Mouse (Mus musculus) embryo, embryonic 11 days (tissue): Measurements from ENCODE around the gene Olfr153.
"Not testable (repeated sequence)": the region's sequence is repeated elsewhere in the genome, so short reads cannot be mapped to it uniquely, and the experiment has no call there.

Experiments used
- DNase-seq: peaks from one replicate; pipeline ENCODE4 v3.0.0-alpha.2; 2015

Gene Olfr153

DNA sequence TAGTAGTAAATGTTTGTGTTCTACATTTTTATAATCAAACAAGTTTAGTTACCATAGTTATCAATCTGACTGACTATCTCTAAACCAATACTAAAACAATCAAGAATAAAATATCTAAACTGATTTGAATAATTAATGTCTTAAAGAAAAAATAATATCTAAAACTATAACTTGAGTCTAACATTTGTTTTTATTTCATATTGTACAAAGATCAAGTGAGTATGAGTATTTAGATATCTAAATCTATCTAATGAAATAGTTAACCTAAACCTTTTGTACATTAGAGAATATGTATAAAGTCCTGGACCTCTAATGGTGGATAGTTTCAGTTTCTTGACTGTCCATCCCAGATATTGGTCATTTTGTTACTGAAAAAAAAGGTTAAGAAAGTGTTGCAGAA lies at the start of gene Olfr153:
Gene Olfr153 (plus strand): TSS at position 301 of the 400 bp plus-strand sequence.
- no peak for DNase-seq

DNA sequence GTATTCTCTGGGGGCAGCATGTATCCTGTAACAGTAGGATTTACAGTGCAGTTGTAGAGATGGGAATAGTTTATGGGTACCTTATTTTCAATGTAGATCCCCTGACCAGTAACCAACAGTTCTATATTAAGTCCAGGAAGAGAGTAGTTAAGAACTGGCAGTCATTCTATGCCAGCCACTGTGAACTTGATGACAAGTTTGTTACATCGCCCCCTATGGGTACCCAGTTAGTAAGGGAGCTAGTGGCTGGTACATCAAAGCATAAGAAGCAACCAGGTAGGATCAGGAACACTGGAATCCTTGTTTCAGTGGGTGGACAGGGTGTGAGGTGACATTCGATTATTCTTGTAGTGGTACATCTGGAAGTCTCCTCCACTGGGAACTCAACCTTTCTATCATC lies 49.3 kb upstream of the Olfr153 start:
- DNase-seq: no peak

DNA sequence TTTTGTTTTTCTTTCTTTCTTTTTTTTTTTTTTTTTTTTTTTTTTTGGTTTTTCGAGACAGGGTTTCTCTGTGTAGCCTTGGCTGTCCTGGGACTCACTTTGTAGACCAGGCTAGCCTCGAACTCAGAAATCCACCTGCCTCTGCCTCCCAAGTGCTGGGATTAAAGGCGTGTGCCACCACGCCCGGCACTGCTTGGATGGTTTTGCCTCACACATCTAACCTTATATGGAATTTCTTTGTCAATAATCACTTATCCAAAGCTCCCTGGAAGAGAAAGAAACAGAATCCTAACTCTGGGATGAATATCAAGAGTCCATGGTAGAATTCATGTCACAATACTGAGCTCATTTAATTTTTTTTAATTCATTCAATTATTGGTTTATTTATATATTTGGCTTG lies 34.6 kb upstream of the Olfr153 start, which contains the start of gene Pramel7:
Gene Pramel7 (minus strand): TSS at position 101 of the 400 bp plus-strand sequence.
- not testable (repeated sequence) for DNase-seq

DNA sequence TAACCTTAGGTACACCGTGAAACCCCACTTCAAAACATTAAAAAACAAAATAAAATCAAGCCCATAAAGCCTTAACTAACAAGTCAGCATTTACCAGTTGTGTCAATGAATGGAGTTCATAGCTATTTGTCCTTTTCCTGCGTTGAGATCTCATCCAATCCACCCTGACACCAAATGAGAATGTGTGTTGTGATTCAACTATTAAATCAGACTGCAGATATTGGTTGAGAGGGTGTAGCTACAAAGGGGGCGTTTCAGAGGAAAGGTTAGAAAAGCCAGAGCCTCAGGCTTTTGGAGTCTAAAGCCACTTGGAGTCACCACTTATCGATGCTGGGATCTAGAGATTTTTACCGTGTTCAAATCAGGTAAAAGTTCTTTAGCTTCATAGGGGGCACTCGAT lies 25.3 kb upstream of the Olfr153 start, which contains the start of gene Pramel6:
Gene Pramel6 (plus strand): TSS at position 301 of the 400 bp plus-strand sequence.
- DNase-seq: no peak

DNA sequence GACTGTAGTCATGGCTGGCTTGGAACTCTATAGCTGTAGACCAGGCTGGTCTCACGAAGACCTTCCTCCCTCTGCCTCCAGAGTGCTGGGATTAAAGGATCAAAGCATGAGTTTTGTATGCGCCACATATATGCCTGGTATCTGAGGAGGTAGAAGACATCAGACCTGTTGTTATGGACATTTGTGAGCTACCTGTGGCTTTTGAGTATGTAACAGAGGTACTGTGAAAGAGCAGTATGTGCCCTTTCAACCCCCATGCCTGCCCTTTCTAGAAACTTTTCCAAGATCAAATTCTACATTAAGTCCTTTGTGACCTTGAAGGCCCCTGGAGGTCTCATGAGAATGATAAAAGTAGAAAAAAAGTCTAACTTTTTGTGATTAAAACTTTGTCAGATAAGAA lies 16.6 kb upstream of the Olfr153 start:
- no peak for DNase-seq

DNA sequence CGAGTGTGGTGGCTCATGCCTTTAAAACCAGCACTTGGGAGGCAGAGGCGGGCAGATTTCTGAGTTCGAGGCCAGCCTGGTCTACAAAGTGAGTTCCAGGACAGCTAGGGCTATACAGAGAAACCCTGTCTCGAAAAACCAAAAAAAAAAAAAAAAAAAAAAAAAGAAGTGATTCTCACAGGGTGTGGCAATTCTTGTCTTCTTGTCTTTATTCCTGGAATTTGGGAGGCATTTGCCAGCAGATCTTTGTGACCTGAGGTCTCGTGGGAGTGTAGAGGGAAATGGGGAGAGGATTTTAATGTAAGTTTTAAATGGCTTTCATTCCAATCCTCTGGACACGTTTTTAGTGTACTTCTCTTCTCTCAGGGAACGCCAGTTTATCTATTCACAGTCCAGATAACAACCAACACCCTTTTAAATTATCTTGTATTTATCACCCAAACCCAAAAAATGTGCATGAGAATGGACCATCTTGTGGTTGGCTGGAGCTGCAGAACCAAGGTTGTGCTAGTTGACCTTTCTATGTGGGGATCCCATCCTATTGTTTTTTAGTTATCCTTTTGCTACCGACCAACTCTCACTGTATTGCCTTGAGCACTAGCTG lies 16.0 kb upstream of the Olfr153 start:
- no peak for DNase-seq

DNA sequence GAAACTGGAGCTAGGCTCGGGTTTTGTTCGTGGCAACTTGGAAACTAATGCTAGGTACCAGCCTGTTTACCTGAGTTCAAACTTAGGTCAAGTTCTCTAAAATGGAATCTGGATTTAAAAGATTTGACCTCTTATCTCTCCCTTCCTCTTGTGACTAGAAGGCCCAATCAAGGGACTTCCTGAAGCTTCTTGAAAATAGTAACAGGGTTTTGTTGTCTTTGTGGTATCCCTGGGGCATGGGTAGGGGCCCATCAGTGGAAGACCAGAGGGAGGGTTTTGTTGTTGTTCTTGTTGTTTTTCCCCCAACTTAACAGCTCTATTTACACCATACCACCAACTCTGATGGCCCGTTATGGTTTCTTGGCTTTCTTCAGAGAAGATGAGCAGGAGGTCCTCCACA lies 15.0 kb upstream of the Olfr153 start:
- no peak for DNase-seq

DNA sequence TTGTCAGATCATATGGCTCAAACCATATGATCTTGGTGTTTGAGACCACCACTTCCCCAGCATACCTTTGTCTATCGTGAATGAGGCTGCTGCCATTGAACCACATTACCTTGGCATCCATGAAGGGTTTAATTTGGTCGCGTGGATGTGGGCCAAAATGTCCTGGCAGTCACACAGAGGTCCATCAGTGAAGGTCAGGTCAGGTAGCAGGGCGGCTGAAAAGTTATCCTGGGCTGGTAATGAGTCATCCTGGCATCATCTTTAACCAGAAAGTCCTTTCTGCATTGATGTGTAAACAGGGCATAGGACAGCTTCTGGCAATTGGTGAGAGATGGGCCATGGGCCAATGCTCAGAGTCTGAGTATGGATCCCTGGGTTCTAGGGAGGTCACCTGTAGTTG lies 10.9 kb upstream of the Olfr153 start:
- no peak for DNase-seq

DNA sequence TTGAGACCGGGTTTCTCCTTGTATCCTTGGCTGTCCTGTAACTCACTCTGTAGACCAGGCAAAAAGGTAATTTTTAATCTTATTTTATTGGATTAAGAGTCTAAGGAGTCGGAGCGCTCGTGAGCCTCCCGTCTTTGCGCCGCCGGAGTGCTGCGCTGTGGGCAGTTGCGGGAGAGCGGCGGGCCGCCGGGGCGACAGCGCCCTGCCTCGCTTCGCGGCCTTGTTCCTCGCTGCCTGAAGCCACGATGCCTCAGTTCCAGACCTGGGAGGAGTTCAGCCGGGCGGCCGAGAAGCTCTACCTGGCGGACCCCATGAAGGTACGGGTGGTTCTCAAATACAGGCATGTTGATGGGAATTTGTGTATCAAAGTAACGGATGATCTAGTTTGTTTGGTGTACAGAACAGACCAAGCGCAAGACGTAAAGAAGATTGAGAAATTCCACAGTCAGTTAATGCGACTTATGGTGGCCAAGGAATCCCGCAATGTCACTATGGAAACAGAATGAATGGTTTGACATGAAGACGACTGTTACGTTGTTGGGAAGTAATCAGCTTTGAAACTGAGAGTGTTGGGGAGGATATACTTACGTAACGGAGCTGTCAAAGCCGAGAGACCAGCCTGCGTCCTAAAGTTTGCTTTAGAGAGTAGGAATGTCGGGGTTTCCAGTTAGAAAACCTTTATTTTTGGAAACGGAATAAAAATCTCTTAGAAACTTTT lies 5.5 kb upstream of the Olfr153 start:
- DNase-seq: peak; percentile 61

DNA sequence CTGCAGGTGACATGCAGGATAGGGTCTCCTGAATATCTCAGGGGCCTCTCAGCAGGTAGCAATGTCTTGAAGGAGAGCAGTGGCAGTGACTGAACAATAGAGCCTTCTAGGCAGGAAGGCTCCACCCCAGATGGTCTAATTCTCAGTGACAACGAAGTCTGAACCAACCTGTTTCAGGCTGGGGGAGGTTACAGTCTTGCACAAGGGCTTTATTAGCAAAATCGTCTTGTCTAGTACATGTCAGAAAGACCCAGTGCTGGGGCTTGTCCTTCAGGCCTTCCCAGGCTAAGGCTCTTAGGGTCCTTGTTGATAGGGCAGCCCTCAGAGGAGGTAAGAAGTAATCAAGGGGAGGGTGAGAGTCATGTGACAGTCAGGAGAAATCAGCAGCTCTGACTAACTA lies 3.2 kb downstream of the Olfr153 start:
- DNase-seq: no peak

DNA sequence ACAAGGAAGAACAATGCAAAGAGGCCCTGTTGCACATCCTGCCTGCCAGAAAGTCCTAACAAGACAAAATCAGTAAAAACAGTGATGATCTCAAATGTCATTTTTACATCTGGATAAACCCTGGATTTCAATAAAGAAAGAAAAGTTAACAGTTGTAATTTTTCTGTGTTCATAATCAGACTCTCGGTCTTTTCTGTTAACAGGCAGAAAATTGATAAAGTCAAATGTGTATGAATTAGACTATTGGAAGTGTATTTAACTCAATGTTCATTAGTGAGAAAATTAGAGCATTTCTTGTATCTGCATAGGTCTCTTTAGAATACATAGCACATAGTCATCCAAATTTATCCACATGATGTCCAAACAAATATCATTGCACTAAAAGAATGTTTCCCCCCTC lies 13.8 kb downstream of the Olfr153 start, which contains the start of gene Olfr1128:
Gene Olfr1128 (minus strand): TSS at position 101 of the 400 bp plus-strand sequence.
- no peak for DNase-seq

DNA sequence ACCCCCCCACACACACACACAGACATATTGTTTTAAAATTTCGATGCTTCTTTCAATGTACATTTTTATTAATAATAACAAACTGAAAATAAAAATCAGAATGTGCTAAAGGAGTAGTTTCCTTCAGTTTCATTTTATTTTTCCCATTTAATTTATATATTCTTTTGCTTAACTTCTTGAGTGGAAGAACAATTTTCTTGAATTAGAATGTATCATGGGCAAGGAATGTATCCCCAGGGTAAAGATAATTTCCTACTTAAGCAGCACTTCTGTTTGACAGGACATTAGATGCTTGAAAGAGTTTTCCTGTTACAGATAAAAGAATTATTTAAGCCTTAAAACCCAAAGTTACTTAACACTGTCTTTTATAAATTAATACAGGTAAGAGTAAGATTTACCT lies 42.0 kb downstream of the Olfr153 start, which contains the start of gene Olfr1129:
Gene Olfr1129 (plus strand): TSS at position 301 of the 400 bp plus-strand sequence.
- not testable (repeated sequence) for DNase-seq
